Mouse (Mus musculus) kidney, adult 2 months (tissue): ENCODE results near the gene Creb1. TPM values are rescaled to one million over a fixed set of nuclear protein-coding genes. Genes with fewer than 3 reads are reported as not detected.
"Not testable (repeated sequence)": the region's sequence is repeated elsewhere in the genome, so short reads cannot be mapped to it uniquely, and the experiment has no call there.

Experiments used
- DNase-seq: peaks from one replicate; pipeline ENCODE4 v3.0.0; 2021
- H3K27ac ChIP-seq: fragments of 200-500 bp; 2 replicates; pipeline ENCODE4 v1.5.1; 2012; ENCODE audit warnings: low read depth, low read length, control low read depth, inconsistent platforms; ENCODE audit not compliant: insufficient read depth
- H3K27me3 ChIP-seq: fragments of 200-500 bp; replicated peaks from 2 replicates; pipeline ENCODE4 v1.6.1; 2012; ENCODE audit warnings: mild to moderate bottlenecking, moderate library complexity, low read length, inconsistent platforms; ENCODE audit not compliant: control insufficient read depth, insufficient read depth
- H3K36me3 ChIP-seq: fragments of 200-500 bp; 2 replicates; pipeline ENCODE4 v1.6.1; 2012; ENCODE audit warnings: mild to moderate bottlenecking, moderate library complexity, low read length, inconsistent platforms; ENCODE audit not compliant: control insufficient read depth, insufficient read depth
- H3K4me1 ChIP-seq: fragments of 200-500 bp; 2 replicates; pipeline ENCODE4 v1.6.1; 2011; ENCODE audit warnings: low read length; ENCODE audit not compliant: control insufficient read depth, insufficient read depth
- H3K4me3 ChIP-seq: fragments of 200-500 bp; 2 replicates; pipeline ENCODE4 v1.5.1; 2011; ENCODE audit warnings: mild to moderate bottlenecking, low read depth, low read length, control low read depth; ENCODE audit not compliant: insufficient read depth
- CTCF ChIP-seq: fragments of 200-500 bp; conservative IDR thresholded peaks from 2 replicates; pipeline ENCODE4 v1.5.1; 2011; ENCODE audit warnings: low read depth, mild to moderate bottlenecking, control low read depth, low read length, moderate library complexity, mixed read lengths; ENCODE audit not compliant: insufficient read depth, insufficient read length
- POLR2A ChIP-seq: fragments of 200-500 bp; IDR thresholded peaks from one replicate; pipeline ENCODE4 v1.6.1; 2011; ENCODE audit warnings: low read depth, low read length, control low read depth
- WGBS: fragments of 180-500 bp; shearing (Covaris S2); methylation state at CpG from one replicate; pipeline ENCODE4 v1.1.7; 2018; 5-methylcytosine and 5-hydroxymethylcytosine counted together
- polyA plus RNA-seq: library from polyadenylated mRNA; depleted of rRNA; stranded (reverse); fragments of >200 nt; gene quantifications from 2 replicates; pipeline ENCODE4 v1.2.3, GENCODE M21; 2012; rRNA removed

Creb1 gene
- polyA plus RNA-seq, 1 experiment: 12.5 TPM

- no peak for TF ChIP-seq POLR2A
- TF ChIP-seq CTCF: no peak
- no peak for DNase-seq
- H3K4me1 ChIP-seq: no peaks in the 10 kb centered on the region
- H3K27me3 ChIP-seq: no peaks in the 10 kb centered on the region
- 94% methylated on average over 6 of the region's 6 CpGs for WGBS
- H3K36me3 ChIP-seq: no peaks in the 10 kb centered on the region
- no peak overlapping the region for H3K4me3 ChIP-seq
- no peak overlapping the region for H3K27ac ChIP-seq
Observed at GRCm38 (mm10) chr1:64641069-64641468, 108.6 kb downstream of the Creb1 start.

- not testable (repeated sequence) for DNase-seq, H3K27ac ChIP-seq, H3K27me3 ChIP-seq, H3K36me3 ChIP-seq, H3K4me1 ChIP-seq, H3K4me3 ChIP-seq
- WGBS: 96% methylated on average over 8 of the region's 8 CpGs
Observed at GRCm38 (mm10) chr1:64642541-64642940, 110.1 kb downstream of the Creb1 start.

GRCm38 (mm10) chr1:64644513-64644912, 112.1 kb downstream of the Creb1 start:
- Histone ChIP-seq H3K4me1 (no peaks in the 10 kb centered on the region), H3K27ac (no peak overlapping the region), H3K27me3 (no peaks in the 10 kb centered on the region), H3K4me3 (no peak overlapping the region), H3K36me3 (no peaks in the 10 kb centered on the region)
- no peak for DNase-seq
- WGBS: 93% methylated on average over 3 of the region's 3 CpGs
- no peak for TF ChIP-seq CTCF
- no peak for TF ChIP-seq POLR2A

- Histone ChIP-seq H3K4me3 (no peak overlapping the region), H3K4me1 (no peaks in the 10 kb centered on the region), H3K36me3 (no peaks in the 10 kb centered on the region), H3K27ac (no peak overlapping the region), H3K27me3 (no peaks in the 10 kb centered on the region)
- DNase-seq: no peak
- 60% methylated on average over 11 of the region's 11 CpGs for WGBS
- TF ChIP-seq CTCF (no peak), POLR2A (no peak)
Observed at GRCm38 (mm10) chr1:64649362-64650124, 117.1 kb downstream of the Creb1 start.

GRCm38 (mm10) chr1:64653701-64654100, 121.3 kb downstream of the Creb1 start:
- no peak for DNase-seq
- 95% methylated on average over 6 of the region's 6 CpGs for WGBS
- TF ChIP-seq POLR2A: no peak
- no peak for TF ChIP-seq CTCF
- Histone ChIP-seq H3K4me3 (no peak overlapping the region), H3K27me3 (no peaks in the 10 kb centered on the region), H3K27ac (no peak overlapping the region), H3K36me3 (no peaks in the 10 kb centered on the region), H3K4me1 (no peaks in the 10 kb centered on the region)

Other genes starting within 250 kb of the Creb1 start
- gene Mettl21a, start 84.6 kb downstream of the Creb1 start, polyA plus RNA-seq: 7.7 and 9.6 TPM in 2 replicates
- 17.0 and 18.7 TPM in 2 replicates for gene Ccnyl1, start 157.8 kb downstream of the Creb1 start, polyA plus RNA-seq
- gene Fzd5, start 205.1 kb downstream of the Creb1 start, polyA plus RNA-seq: 9.7 and 13.8 TPM in 2 replicates